Mouse (Mus musculus) ES-Bruce4 (cell line): Measurements from ENCODE around the gene Zfp729a. TPM values are rescaled to one million over a fixed set of nuclear protein-coding genes. Genes with fewer than 3 reads are reported as not detected.

Experiments used
- H3K27ac ChIP-seq: 2 replicates; pipeline ENCODE4 v1.5.1; 2012; ENCODE audit warnings: low read length, inconsistent platforms; ENCODE audit not compliant: insufficient read depth
- H3K27me3 ChIP-seq: 2 replicates; pipeline ENCODE4 v1.6.1; 2012; ENCODE audit warnings: mild to moderate bottlenecking, low read length, inconsistent platforms; ENCODE audit not compliant: control insufficient read depth, poor library complexity, insufficient read depth, severe bottlenecking
- H3K36me3 ChIP-seq: 2 replicates; pipeline ENCODE4 v1.6.1; 2012; ENCODE audit warnings: inconsistent platforms, mild to moderate bottlenecking, low read length, moderate library complexity; ENCODE audit not compliant: control insufficient read depth, poor library complexity, insufficient read depth, severe bottlenecking
- H3K4me1 ChIP-seq: one replicate; pipeline ENCODE4 v1.8.1; 2011; ENCODE audit warnings: low read length; ENCODE audit not compliant: control insufficient read depth, insufficient read depth
- H3K4me3 ChIP-seq: 2 replicates; pipeline ENCODE4 v1.5.1; 2011; ENCODE audit warnings: low read depth, mild to moderate bottlenecking, low read length
- H3K9ac ChIP-seq: 2 replicates; pipeline ENCODE4 v1.6.1; 2012; ENCODE audit warnings: low read depth, mild to moderate bottlenecking, inconsistent platforms; ENCODE audit not compliant: poor library complexity, severe bottlenecking
- H3K9me3 ChIP-seq: replicated peaks from 2 replicates; pipeline ENCODE4 v1.6.1; 2012; ENCODE audit warnings: mild to moderate bottlenecking, low read length, inconsistent platforms; ENCODE audit not compliant: control insufficient read depth, poor library complexity, insufficient read depth, severe bottlenecking
- CTCF ChIP-seq: IDR thresholded peaks from one replicate; pipeline ENCODE4 v1.8.1; 2011; ENCODE audit warnings: low read depth, low read length
- EP300 ChIP-seq: IDR thresholded peaks from 2 replicates; pipeline ENCODE4 v1.6.1; 2011; ENCODE audit warnings: low read depth, low read length; ENCODE audit not compliant: insufficient read depth
- POLR2A ChIP-seq: IDR thresholded peaks from one replicate; pipeline ENCODE4 v1.8.1; 2011; ENCODE audit warnings: low read length; ENCODE audit not compliant: insufficient read depth
- polyA plus RNA-seq: library from polyadenylated mRNA; stranded (reverse); fragments of >200 nt; gene quantifications from 2 replicates; pipeline ENCODE4 v1.2.4, GENCODE M21; 2011; ENCODE audit warnings: low read depth; ENCODE audit not compliant: missing spikeins, insufficient read depth, insufficient read length

The Zfp729a gene
- polyA plus RNA-seq, 1 experiment, result 11.1 TPM

DNA sequence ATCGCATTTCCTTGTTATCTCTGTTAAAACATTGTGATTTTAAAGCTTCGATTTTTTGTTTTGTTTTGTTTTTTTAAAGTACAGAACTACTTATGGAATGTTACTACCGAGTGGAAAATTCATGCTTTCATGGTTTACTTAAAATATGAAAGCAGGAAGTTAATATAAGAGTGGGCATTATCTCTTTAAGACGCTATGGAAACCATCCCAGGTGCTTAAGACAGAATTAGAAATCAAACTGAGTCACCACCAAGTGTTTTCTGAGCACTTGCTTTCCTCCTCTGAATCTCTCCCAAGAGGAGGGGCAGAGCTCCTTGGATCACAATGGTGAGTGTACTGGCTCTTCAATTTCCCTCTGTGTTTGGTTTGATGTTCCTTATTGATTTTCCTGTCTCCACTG lies 27.5 kb downstream of the Zfp729a start:
- no peak overlapping the region for H3K4me3 ChIP-seq
- no peaks in the 10 kb centered on the region for H3K4me1 ChIP-seq
- H3K36me3 ChIP-seq, result no peaks in the 10 kb centered on the region
- H3K27ac ChIP-seq, result no peak overlapping the region
- no peaks in the 10 kb centered on the region for H3K27me3 ChIP-seq
- peaks cover 16% of the 10 kb centered on the region for H3K9me3 ChIP-seq
- no peak for TF ChIP-seq EP300
- H3K9ac ChIP-seq, result no peak overlapping the region

DNA sequence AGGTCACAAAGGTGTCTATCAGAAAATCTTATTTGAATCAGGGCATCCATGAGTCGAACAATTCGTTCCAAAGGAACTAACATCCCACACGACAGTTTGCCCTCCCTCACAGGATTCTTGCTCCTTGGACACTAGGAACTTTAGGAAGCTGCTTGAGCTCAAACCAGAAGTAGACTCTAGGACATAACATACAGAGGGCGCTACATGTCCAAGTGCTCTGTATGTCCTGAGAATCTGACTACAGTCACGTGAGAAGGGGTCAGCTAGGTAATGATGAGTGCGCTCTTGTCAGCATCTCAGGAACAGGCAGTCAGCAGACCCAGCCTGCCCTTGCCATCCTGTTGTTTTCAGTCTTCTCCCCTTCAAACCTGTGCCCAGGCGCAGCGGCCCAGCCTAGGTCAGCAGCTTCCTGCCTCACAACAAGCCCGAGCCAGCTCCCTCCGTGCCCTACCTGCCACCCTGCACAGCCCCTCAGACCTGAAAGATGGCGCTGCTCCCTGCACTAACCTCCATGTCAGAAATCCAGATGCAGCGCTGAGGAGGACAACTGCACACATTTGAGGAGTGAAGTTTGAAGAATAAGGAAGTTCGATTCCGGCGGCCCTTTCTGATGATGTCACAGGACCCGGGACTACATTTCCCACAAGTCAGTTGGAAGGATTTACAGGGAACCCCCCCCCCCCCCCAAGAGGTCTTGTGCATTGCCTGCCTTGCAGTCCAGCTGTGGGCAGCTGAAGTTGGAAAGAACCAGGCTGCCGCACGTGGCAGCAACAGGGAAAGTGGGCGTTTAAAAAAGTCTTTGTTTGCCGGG lies 28.3 kb downstream of the Zfp729a start, which contains the start of gene Zfp729b:
Gene Zfp729b (minus strand): TSS at position 642 of the 811 bp plus-strand sequence.
- H3K9ac ChIP-seq, result peak within 1 kb of the TSS; percentile 41
- H3K36me3 ChIP-seq, result no peaks in the 10 kb centered on the region
- peaks cover 16% of the 10 kb centered on the region for H3K9me3 ChIP-seq
- peak within 1 kb of the TSS; percentile 94 for H3K4me3 ChIP-seq
- H3K27ac ChIP-seq, result peak within 1 kb of the TSS; percentile 37
- TF ChIP-seq CTCF, result no peak
- TF ChIP-seq EP300, result 0 out of 2 replicates have a peak, but pooled peaks have one; percentile 42
- TF ChIP-seq POLR2A, result peak; percentile 1
- no peaks in the 10 kb centered on the region for H3K27me3 ChIP-seq
- H3K4me1 ChIP-seq, result no peaks in the 10 kb centered on the region

DNA sequence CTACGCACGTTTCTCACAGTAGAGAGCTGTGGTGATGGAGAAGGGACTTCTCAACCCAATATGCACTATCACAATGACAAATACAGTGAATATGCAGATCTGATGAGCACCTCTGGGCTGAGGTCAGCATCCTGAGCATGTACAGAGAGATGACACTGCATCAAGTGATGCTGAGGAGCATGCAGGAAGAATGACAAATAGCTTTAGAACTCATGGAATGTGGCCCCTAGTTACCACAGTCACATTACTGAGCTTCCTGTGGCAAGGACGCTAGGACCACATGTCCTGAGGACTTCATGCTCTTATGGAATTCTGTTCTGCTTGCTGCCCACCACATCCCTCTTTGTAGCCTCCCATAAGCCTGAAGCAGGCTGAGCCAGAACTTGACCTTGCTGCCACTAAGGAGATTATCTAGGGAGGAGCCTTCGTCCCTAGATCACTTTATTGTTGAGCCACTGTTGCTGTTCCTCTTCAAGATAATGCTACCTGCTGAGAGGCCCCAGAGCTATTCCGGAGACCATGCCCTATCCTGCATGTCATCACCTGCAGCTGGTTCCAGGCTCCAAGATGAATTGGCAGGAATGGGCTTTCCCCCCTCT lies 64.9 kb downstream of the Zfp729a start:
- TF ChIP-seq CTCF (no peak), EP300 (0 out of 2 replicates have a peak, but pooled peaks have one; percentile 66), POLR2A (no peak)
- H3K27ac ChIP-seq, result no peak overlapping the region
- no peak overlapping the region for H3K9ac ChIP-seq
- no peaks in the 10 kb centered on the region for H3K36me3 ChIP-seq
- no peak overlapping the region for H3K4me3 ChIP-seq
- no peaks in the 10 kb centered on the region for H3K9me3 ChIP-seq
- H3K27me3 ChIP-seq, result no peaks in the 10 kb centered on the region
- H3K4me1 ChIP-seq, result no peaks in the 10 kb centered on the region

Other genes starting within 250 kb of the Zfp729a start
- gene Zfp429, start 238.0 kb downstream of the Zfp729a start, polyA plus RNA-seq, result 10.5 and 10.9 TPM in 2 replicates
- gene Zfp459, start 216.4 kb downstream of the Zfp729a start, polyA plus RNA-seq, result 24.0 and 25.7 TPM in 2 replicates
- gene Zfp874a, start 186.2 kb downstream of the Zfp729a start, polyA plus RNA-seq, result 26.9 and 28.9 TPM in 2 replicates
- gene Zfp874b, start 153.5 kb downstream of the Zfp729a start, polyA plus RNA-seq, result 10.1 and 19.3 TPM in 2 replicates
- 10.3 and 10.7 TPM in 2 replicates for gene Zfp58, start 137.2 kb downstream of the Zfp729a start, polyA plus RNA-seq
- gene Gm26965, start 111.6 kb downstream of the Zfp729a start, polyA plus RNA-seq, result not detected in 2 replicates
- gene Zfp87, start 111.6 kb downstream of the Zfp729a start, polyA plus RNA-seq, result 15.0 and 15.5 TPM in 2 replicates
- 9.3 and 9.9 TPM in 2 replicates for gene Zfp748, start 84.0 kb downstream of the Zfp729a start, polyA plus RNA-seq
- 10.6 and 11.9 TPM in 2 replicates for gene Zfp729b, start 28.1 kb downstream of the Zfp729a start, polyA plus RNA-seq
- 13.8 and 15.6 TPM in 2 replicates for gene Gm49345, start within 50 bp of the Zfp729a start, polyA plus RNA-seq
- gene Zfp738, start 49.3 kb upstream of the Zfp729a start, polyA plus RNA-seq, result 19.1 and 21.6 TPM in 2 replicates
- 12.1 and 12.6 TPM in 2 replicates for gene Zfp65, start 91.4 kb upstream of the Zfp729a start, polyA plus RNA-seq
- 4.4 and 5.5 TPM in 2 replicates for gene Zfp85, start 117.4 kb upstream of the Zfp729a start, polyA plus RNA-seq
- gene Zfp493, start 141.9 kb upstream of the Zfp729a start, polyA plus RNA-seq, result 15.5 and 16.6 TPM in 2 replicates
- gene Zfp273, start 175.9 kb upstream of the Zfp729a start, polyA plus RNA-seq, result 4.8 and 5.5 TPM in 2 replicates
- gene Gm10037, start 193.3 kb upstream of the Zfp729a start, polyA plus RNA-seq, result 5.4 and 8.5 TPM in 2 replicates
- not detected in 2 replicates for gene BC048507, start 225.5 kb upstream of the Zfp729a start, polyA plus RNA-seq